Mouse (Mus musculus) gastrocnemius, adult 8-10 months (tissue): Measurements from ENCODE around the gene Msl3. TPM values are rescaled to one million over a fixed set of nuclear protein-coding genes. Genes with fewer than 3 reads are reported as not detected.
"Not testable (repeated sequence)": the region's sequence is repeated elsewhere in the genome, so short reads cannot be mapped to it uniquely, and the experiment has no call there.

Source experiments
- DNase-seq, 2 experiments: peaks; one replicate each; pipeline ENCODE4 v3.0.0; 2022; ENCODE audit warnings: low spot score in 2 of 2
- total RNA-seq, 4 experiments: library from RNA; stranded (reverse); gene quantifications; 2 replicates each; pipeline ENCODE4 v1.2.4; 2022

The Msl3 gene
- 10 to 100 TPM; 34.3 to 45.9 (median 38.6) TPM for total RNA-seq

- DNase-seq: peak; percentile 75 to 79
Measured at GRCm38 (mm10) chrX:168673525-168674406, at the start of gene Msl3. Msl3 (minus strand) TSS chrX:168673898.

GRCm38 (mm10) chrX:168717969-168718368, 44.3 kb upstream of the Msl3 start:
- DNase-seq: no peak

GRCm38 (mm10) chrX:168674407-168674962, 787 bp upstream of the Msl3 start:
- DNase-seq: no peak

GRCm38 (mm10) chrX:168672913-168673524, 679 bp downstream of the Msl3 start:
- no peak for DNase-seq

- DNase-seq: peak; percentile 35 to 38
Measured at GRCm38 (mm10) chrX:168672425-168672824, 1.3 kb downstream of the Msl3 start.

- peak in 1 of 2 experiments; percentile 7 for DNase-seq
Measured at GRCm38 (mm10) chrX:168663982-168664689, 9.6 kb downstream of the Msl3 start.

GRCm38 (mm10) chrX:168660236-168660635, 13.5 kb downstream of the Msl3 start:
- no peak for DNase-seq

- DNase-seq: not testable (repeated sequence)
Measured at GRCm38 (mm10) chrX:168659803-168660202, 13.9 kb downstream of the Msl3 start.

GRCm38 (mm10) chrX:168659275-168659674, 14.4 kb downstream of the Msl3 start:
- DNase-seq: no peak

GRCm38 (mm10) chrX:168657795-168658194, 15.9 kb downstream of the Msl3 start:
- DNase-seq: no peak

- no peak for DNase-seq
Measured at GRCm38 (mm10) chrX:168649336-168649735, 24.4 kb downstream of the Msl3 start.

GRCm38 (mm10) chrX:168647746-168648145, 26.0 kb downstream of the Msl3 start:
- DNase-seq: peak; percentile 5

GRCm38 (mm10) chrX:168643451-168643850, 30.2 kb downstream of the Msl3 start:
- DNase-seq: no peak

GRCm38 (mm10) chrX:168639556-168640356, 33.9 kb downstream of the Msl3 start:
- peak; percentile 38 to 44 for DNase-seq

Other genes starting within 250 kb of the Msl3 start
- gene Frmpd4, start 96.7 kb downstream of the Msl3 start, total RNA-seq: under 1 TPM in 3 of 4 experiments, not detected in 1; 0.05 to 0.12 (median 0.09) TPM
- 1 to 10 TPM; 2.4 to 3.4 (median 3.1) TPM for gene Arhgap6, start 121.2 kb upstream of the Msl3 start, total RNA-seq